Mouse (Mus musculus): ENCODE measurements around the gene Chd1.

Gene Chd1

GRCm38 (mm10) chr17:15704475-15705300 lies at the start of gene Chd1:
TSS of gene Chd1 (plus strand) at chr17:15704967.
- DNase-seq: peak; percentile 92 to 96

GRCm38 (mm10) chr17:15656881-15657607 lies 47.7 kb upstream of the Chd1 start:
- no peak for DNase-seq

GRCm38 (mm10) chr17:15672870-15673269 lies 31.9 kb upstream of the Chd1 start:
- DNase-seq: no peak

- DNase-seq: no peak
These were observed 26.7 kb upstream of the Chd1 start for GRCm38 (mm10) chr17:15677970-15678645.

- DNase-seq: no peak
These were observed 24.7 kb upstream of the Chd1 start for GRCm38 (mm10) chr17:15679966-15680630.

GRCm38 (mm10) chr17:15680661-15681060 lies 24.1 kb upstream of the Chd1 start:
- no peak for DNase-seq

GRCm38 (mm10) chr17:15686396-15686795 lies 18.4 kb upstream of the Chd1 start:
- no peak for DNase-seq

- no peak for DNase-seq
These were observed 14.5 kb upstream of the Chd1 start for GRCm38 (mm10) chr17:15690304-15690703.

- DNase-seq: no peak
These were observed 9.2 kb upstream of the Chd1 start for GRCm38 (mm10) chr17:15695566-15695965.

- no peak for DNase-seq
These were observed 5.8 kb upstream of the Chd1 start for GRCm38 (mm10) chr17:15698956-15699355.

GRCm38 (mm10) chr17:15701505-15701904 lies 3.3 kb upstream of the Chd1 start:
- no peak for DNase-seq

GRCm38 (mm10) chr17:15704158-15704474 lies 651 bp upstream of the Chd1 start:
- DNase-seq: no peak

- DNase-seq: peak; percentile 34 to 47
These were observed 827 bp downstream of the Chd1 start for GRCm38 (mm10) chr17:15705303-15706284.

- DNase-seq: no peak
These were observed 9.7 kb downstream of the Chd1 start for GRCm38 (mm10) chr17:15714507-15714906.

- DNase-seq: peak; percentile 24 to 44
These were observed 10.5 kb downstream of the Chd1 start for GRCm38 (mm10) chr17:15715013-15715902.

GRCm38 (mm10) chr17:15715940-15716339 lies 11.2 kb downstream of the Chd1 start:
- no peak for DNase-seq

GRCm38 (mm10) chr17:15720841-15721240 lies 16.1 kb downstream of the Chd1 start:
- DNase-seq: no peak

- DNase-seq: no peak
These were observed 18.5 kb downstream of the Chd1 start for GRCm38 (mm10) chr17:15723291-15723690.

GRCm38 (mm10) chr17:15723866-15724475 lies 19.2 kb downstream of the Chd1 start:
- DNase-seq: peak; percentile 68 to 72

GRCm38 (mm10) chr17:15731706-15732105 lies 26.9 kb downstream of the Chd1 start:
- no peak for DNase-seq
